Mouse (Mus musculus) gastrocnemius, postnatal 25 days (tissue): ENCODE measurements at regions not wholly inside any gene's neighbourhood (a gene's known extent, or its start where the extent isn't known, plus 50 kb on each side); places are given as distances from the start of the nearest gene placed in this dataset.
A peak's percentile ranks its signal among the peaks of the same experiment; 100 is the strongest.

Experiments used
- DNase-seq: peaks from one replicate; pipeline ENCODE4 v3.0.0; 2022

DNA sequence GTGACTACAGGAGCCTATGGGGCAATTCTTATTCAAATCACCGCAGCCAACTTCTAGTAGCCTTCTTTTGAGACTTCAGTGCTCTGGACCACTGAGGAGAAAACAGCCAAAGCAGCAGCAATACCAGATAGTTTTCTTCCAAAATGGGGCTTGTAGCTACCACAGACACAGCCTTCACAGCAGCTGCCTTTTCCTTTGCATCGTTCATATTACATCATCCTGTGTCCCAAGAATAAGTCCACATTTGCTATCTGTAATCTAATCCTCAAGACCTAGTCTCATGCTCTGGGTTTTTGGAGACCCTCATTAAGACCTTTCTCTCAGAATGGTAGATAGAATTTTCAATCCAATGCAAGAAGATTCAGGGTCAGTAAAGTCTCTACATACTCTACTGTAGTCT lies 258.2 kb upstream of the Rbms1 start:
- DNase-seq, result no peak

DNA sequence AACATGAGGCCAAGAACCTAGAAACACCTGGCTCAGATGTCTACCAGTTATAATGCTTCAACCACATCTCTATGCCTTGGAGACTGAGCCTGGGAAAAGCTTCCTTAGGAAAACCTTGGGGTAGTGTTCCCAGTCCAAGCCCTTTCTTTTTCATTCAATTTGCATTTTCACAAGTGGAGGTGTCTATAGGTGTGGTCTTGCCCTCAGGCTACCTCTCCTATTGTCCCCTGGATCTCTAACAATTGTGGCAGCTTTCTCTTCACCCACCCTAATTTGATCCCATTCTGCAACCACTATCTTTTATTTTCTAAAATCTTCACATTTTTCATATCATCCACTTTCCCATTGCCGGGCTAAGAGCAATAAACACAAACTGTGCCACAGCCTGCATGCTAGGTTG lies 251.0 kb upstream of the Rbms1 start:
- DNase-seq, result no peak

DNA sequence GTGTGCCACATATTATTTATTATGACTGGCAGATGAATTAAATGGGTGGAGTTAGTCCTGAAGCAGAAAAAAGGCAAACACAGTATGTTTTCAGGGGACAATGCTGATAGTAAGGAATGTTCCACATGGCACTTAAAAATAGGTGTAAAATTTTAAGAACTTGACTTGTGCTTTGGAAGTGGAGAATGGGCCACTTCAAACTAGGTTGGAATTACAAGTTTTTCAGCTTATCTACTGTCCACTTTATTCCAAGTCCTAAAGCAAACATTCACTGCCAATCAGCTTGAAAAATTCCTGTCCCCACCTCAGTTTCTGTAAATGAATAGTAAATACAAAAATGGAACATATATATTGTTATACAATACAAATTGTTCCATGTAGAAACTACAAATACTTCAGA lies 238.4 kb upstream of the Rbms1 start:
- DNase-seq, result no peak

DNA sequence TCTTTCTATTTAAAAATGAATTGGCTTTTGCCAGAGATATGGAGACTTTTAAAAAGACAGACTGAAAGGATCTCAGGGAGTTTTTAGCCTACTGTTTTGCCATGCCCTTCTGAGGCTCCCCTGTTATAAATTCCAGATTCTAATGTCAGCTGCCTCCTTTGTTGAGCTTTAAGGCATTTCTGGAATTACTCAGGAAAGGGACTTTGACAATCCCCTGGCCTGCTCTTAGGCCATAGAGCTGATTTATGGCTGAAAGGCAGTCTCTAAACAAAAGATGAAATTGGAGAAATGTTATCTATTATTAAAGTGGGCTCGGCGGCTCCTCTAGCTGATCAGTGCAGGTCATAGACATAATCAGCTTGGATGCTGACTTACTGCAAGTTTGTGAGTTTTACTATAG lies 231.0 kb upstream of the Rbms1 start:
- DNase-seq, result no peak

DNA sequence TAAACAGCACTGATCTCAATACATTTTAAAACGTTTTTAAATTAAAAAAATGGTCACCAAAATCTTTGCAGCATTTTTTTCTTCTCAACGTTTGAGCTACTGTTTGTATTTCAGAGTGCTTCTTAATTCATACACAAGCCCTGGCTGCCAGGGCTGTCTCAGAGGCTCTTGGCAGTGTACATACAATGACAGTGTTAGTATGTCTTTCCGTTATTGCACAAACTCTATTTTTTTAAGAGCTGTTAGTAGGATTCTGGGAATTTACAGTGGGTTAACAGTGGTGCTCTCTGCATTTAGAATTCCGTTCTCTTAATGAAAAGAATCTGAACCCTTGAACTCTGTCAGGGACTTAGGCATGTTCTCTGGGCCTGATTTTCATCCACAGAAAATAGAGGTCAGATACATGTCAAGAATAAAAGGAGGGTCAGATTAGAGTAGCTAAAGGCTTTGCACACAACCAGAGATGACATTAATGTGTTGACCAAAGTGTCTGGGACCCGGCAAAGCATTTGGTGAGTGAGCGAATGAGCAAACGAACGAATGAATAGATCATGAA lies 219.5 kb upstream of the Rbms1 start:
- no peak for DNase-seq

DNA sequence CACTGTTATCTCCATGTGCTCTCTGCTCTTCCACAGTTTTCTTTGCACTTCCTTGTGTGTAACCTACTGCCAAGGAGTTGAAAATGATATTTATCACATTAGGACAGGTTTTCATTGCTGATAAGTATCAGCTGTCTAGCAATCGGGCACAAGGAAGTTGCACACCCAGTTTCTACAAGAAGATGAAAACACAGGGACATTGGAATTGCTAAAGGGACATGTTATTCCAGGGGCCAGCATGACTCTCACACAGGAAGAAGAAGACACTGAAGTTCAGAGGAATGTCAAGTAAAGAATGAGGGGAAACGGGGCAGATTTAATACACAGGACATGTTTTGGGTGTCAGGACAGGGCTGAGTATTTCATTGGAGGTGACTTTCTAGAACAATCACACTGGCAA lies 214.8 kb upstream of the Rbms1 start:
- no peak for DNase-seq

GRCm38 (mm10) chr2:61176807-61177206 lies 213.8 kb upstream of the Rbms1 start:
- no peak for DNase-seq

DNA sequence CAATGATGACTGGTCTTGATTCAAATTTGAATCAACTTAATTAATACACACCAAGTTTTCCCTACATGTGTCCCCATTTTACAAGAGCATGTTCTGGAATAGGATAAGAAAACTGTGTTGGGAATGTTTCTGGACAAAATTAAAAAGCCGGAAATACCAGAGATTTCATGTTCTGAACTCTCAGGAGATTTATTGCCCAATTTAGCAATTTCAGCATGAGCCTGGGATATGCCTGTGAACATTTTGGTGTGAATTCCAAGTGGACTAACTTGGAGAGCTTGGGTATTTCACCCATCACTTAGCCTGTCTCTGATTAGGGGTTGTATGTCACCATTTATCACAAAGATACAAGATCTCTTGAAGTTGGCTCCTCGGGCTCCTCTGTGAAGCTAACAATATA lies 210.6 kb upstream of the Rbms1 start:
- no peak for DNase-seq

GRCm38 (mm10) chr2:61161336-61161735 lies 198.3 kb upstream of the Rbms1 start:
- DNase-seq, result no peak

- no peak for DNase-seq
These were observed 196.8 kb upstream of the Rbms1 start for GRCm38 (mm10) chr2:61159761-61160160.

GRCm38 (mm10) chr2:61138998-61139631 lies 176.1 kb upstream of the Rbms1 start:
- peak; percentile 68 for DNase-seq

DNA sequence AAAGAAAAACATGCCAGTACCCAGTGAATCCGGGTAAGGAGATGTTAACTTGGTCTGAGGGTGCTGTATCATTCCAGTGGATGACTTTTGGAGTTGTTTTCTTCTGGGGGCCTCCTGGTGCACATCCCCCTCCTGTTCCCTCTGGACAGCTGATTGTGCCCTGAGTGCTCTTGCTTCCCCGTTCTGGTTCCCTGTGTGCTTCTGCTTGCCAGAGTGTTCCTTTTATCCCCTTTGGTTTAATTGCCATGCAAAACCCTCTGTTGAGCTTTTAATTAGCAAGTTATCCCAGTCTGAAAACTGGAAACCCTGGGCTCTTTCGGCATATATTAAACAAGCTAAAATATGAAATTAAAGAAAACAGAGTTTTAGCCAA lies 175.6 kb upstream of the Rbms1 start:
- DNase-seq, result no peak

DNA sequence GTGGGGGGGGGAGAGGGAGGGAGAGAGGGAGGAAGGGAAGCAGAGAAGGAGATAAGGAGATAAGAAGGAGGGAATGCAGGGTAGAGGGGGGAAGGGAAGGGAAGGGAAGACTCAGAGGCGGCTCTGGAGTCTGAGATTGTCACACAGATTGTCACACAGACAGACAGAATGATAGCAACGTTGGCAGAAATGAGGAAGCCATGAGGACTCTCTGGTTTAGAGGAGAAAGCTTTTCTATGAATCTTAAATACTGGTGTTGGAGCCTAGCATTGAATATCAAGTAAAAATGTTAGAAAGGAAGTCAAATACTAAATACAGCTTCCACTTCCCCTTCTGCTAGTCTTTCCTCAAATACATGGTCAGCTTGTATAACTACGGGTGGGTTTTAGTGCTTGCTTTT lies 174.4 kb upstream of the Rbms1 start:
- no peak for DNase-seq

DNA sequence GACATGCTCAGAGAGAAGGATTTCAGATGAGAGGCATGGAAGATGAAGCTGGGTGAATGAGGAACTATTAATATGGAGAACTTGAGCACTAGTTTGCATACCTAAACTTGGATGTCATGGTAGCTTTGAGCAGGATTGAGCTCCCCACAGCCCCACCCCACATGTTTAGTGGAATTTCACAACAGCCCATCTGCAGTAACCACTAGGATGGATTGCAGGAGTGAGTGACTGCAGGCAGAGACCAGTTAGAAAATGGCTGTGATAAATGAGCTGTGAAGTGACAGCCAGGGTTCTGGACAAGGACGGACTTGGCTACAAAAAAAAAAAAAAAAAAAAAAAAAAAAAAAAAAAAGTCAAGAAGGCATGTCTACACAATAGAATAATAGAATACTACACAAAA lies 173.9 kb upstream of the Rbms1 start:
- DNase-seq, result no peak

- DNase-seq, result no peak
These were observed 160.2 kb upstream of the Rbms1 start for GRCm38 (mm10) chr2:61123046-61123806.

- no peak for DNase-seq
These were observed 158.3 kb upstream of the Rbms1 start for GRCm38 (mm10) chr2:61121281-61121680.

DNA sequence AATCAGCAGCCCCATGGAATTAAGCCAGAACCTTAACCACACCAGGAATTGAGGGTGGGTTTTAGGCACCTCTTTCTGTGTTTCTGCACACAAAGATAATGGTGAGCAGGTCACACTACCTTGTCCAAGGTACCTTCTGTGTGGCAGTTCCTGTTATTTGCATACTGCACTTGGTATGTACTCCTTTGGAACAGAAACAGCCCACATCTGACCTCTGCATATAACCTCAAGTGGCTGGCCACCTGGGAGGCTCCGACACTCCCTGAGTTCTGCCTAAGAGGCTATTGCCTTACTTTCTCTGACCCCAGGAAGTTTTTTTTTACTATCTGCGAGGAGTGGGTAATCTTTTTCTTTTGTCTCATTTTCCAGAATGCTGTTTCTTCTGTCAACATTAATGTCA lies 151.6 kb upstream of the Rbms1 start:
- no peak for DNase-seq

- DNase-seq, result no peak
These were observed 150.9 kb upstream of the Rbms1 start for GRCm38 (mm10) chr2:61113916-61114315.

DNA sequence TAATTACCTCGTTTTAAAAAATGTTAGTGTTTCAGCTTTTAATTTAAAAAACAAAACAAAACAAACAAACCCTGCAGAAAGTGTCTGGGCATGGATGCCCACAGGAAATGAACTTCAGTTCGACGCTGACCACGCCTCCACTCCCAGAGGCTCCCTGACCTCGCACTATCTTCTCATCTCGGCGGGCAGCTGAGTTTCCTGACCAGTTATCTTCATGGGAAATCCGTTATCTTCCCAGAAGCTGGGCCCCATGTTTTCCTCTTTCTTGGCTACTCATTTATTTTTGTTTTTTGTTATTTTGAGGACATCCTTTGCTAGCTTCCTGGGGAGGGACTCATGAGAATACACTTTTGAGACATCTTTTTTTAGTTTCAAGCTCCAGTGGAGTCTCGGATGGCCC lies 147.6 kb upstream of the Rbms1 start:
- no peak for DNase-seq

- no peak for DNase-seq
These were observed 146.6 kb upstream of the Rbms1 start for GRCm38 (mm10) chr2:61109564-61109963.

- no peak for DNase-seq
These were observed 142.2 kb upstream of the Rbms1 start for GRCm38 (mm10) chr2:61105169-61105568.

DNA sequence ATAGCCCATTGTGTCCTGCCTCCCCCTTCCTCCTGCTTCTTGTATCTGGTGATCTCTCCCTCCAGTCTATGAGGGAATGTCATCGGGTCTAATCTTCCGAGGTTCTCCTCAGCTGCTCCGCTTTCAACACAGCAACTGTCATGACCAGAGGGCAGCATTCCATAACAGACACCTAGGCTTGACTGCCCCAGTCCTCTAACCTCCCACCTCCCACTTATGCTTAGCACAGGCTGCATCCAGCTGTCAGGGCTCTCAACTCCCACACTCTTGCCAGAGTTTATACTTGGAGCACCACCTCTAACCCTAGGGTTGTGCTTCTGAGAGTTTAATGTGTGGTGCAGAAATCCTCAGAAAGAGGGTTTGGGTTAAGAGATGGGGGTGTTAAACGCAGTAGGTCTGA lies 137.9 kb upstream of the Rbms1 start:
- DNase-seq, result no peak

- DNase-seq, result no peak
These were observed 125.5 kb upstream of the Rbms1 start for GRCm38 (mm10) chr2:61088501-61088900.

- no peak for DNase-seq
These were observed 121.8 kb upstream of the Rbms1 start for GRCm38 (mm10) chr2:61084835-61085234.
